Mouse (Mus musculus) right cerebral cortex, postnatal 36 days (tissue): ENCODE data around the gene Prdm16.

Source experiments
- DNase-seq, 2 experiments: peaks; one replicate each; pipeline ENCODE4 v3.0.0; 2022; ENCODE audit warnings: low spot score in 2 of 2, mixed read lengths in 1 of 2

Prdm16 gene

DNA sequence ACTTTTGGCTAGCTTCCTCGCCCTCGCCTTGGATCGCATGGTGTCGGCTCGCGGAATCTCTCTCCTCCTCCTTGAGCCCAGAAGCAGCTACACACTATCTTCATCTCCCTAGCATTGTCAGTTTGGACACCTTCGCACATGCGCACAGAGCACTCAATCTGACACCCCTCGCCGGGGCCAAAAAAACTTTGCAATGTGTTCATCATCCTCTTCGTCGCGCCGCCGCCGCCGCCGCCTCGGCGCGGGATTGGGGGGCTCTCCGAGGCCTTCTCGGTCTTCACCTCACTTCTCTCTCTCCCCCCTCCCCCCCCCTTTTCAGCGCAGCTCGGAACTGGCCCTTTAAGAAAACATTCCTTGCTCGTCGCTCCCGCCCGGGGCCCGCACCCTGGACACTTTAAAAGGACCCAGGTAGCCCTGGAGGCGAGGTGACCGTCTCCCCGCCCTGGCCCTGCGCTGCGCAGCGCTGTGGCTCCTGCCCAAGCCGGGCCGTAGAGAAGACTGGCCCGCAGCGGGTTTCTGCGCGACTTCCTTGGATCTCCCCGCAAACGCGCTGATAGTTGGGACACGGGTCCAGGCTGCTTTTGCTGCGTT, at the start of gene Prdm16:
Gene Prdm16, minus strand, starts transcription at position 153 of the 591 bp plus-strand sequence.
- DNase-seq = no peak

GRCm38 (mm10) chr4:154683068-154683752, 46.5 kb upstream of the Prdm16 start:
- no peak for DNase-seq

- no peak for DNase-seq
Observed at GRCm38 (mm10) chr4:154682311-154682710, 45.6 kb upstream of the Prdm16 start.

DNA sequence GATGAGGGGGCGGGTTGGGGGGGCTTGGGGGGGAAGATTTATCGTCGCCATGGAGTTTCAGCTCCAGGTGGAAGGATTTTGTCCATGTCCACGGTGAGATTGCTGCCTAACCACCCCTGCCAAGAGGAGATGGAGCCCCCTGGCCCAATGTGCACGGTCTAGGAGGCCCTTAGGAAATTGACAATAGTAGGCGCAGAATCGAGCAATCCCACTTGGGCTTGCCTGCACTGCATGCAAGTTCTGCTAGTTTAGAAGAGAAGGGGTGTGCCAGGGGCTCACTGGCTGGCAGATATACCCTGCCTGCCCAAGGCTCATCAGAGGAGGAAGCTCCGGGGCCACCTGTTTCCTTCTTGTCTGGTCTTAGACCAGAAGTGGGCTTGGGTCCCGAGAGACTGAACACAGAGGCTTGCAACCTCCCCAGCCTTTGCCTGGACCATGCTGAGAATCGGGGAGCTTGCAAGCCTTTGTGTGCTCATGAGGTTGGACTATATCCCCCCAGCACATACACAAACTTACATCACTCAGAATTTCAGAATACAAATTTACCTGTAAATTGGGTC, 38.8 kb upstream of the Prdm16 start:
- no peak for DNase-seq

- DNase-seq = no peak
Observed at GRCm38 (mm10) chr4:154674966-154675365, 38.3 kb upstream of the Prdm16 start.

- DNase-seq = no peak
Observed at GRCm38 (mm10) chr4:154674541-154674940, 37.9 kb upstream of the Prdm16 start.

GRCm38 (mm10) chr4:154673986-154674385, 37.3 kb upstream of the Prdm16 start:
- no peak for DNase-seq

GRCm38 (mm10) chr4:154672027-154672426, 35.4 kb upstream of the Prdm16 start:
- DNase-seq = no peak

DNA sequence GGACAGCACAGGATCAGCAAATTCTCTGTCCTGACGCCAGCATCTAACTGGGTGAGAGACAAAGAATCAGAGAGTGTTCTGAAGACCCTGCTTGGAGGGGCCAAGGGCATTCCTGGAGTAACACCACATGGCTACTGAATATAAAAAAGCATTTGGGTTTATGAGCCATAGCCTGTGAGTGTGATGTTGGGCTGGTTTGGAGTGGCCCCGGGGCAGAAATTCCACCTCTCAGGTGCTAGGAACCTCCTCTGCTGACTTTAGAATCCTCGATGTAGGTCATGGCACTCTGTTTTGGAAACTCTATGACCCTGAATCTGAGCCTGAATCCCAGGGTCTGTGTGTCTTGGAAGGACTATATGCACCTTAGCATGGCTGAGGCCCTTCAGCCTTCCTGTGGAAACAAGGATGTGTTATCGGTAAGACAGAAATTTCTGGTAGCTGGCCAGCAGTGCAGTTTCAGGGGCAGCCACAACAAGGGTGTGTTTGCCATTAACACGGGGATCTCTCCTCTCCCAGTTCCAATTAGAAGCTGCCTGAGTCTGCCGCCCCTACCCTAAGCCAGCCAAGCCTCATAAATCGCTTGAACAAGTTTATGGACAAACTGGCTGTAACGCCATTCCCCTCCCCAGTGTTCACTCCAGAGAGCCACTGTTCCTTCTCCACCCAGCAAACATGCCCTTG, 34.7 kb upstream of the Prdm16 start:
- DNase-seq = no peak

GRCm38 (mm10) chr4:154667767-154668166, 31.1 kb upstream of the Prdm16 start, which contains the start of gene Actrt2:
TSS of gene Actrt2 (minus strand) at chr4:154667867.
- DNase-seq = no peak

DNA sequence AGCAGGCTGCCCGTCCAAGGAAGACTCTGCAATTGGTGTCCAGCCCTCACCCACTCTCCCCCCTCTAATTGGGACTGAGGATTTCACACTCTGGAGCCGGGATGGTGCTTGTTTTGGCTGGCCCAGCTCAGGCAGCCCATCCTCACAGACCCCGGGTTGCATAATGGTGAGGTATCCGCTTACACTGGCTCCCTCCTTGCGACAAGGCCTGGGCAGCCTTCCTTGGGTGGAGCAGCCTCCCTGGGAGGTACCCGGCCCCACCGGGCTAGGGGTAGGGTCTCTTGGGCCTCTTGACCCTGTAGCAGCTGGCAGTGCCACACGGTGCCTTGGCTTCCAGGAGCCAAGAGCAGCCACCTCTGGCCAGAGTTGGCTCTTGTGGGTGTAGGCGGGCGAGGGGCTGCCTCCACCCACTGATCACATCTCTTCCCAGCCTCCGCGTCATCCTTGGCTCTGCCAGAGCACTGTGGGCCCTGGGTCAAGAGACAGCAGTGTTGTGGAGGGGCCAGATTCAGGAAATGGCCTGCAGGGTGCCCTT, 26.1 kb upstream of the Prdm16 start:
- no peak for DNase-seq

GRCm38 (mm10) chr4:154661256-154661655, 24.6 kb upstream of the Prdm16 start:
- no peak for DNase-seq

- DNase-seq = no peak
Observed at GRCm38 (mm10) chr4:154660025-154660424, 23.4 kb upstream of the Prdm16 start.

GRCm38 (mm10) chr4:154655134-154655910, 18.6 kb upstream of the Prdm16 start:
- peak in 1 of 2 experiments; percentile 37 for DNase-seq

GRCm38 (mm10) chr4:154652494-154652893, 15.8 kb upstream of the Prdm16 start:
- DNase-seq = no peak

DNA sequence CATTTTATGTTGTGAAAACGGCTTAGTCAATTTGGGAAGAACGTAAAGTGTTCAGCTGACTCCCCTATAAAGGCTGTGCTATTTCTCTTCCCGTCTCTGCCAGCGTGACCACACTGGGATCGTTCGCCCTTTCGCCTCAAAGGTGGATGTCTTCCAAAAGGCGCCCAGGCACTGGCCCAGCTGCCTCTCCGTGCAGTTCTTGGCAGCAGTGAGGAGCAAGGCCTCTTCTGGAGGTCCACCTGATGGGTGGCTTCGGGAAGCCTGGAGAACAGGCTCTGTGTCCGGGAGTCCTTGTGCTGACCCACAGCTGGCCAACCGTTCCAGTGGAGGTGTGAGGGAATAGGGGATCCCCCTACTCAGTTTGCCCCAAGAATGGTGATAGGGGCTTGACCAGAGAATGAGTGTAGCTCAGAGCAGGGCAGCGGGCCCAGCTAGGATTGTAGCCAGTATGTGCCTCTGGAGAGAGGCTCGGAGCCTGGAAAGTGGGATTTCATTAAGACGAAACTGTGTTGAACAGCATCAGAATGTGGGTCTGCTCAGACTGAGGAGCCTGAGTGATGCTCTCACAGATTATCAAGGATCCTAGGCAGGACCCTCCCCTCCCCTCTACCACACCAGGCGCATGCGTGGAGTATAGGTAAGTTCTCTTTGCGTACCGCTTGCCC, 12.5 kb upstream of the Prdm16 start:
- DNase-seq = no peak

- DNase-seq = no peak
Observed at GRCm38 (mm10) chr4:154642496-154642895, 5.8 kb upstream of the Prdm16 start.

GRCm38 (mm10) chr4:154641296-154642110, 4.8 kb upstream of the Prdm16 start:
- no peak for DNase-seq

DNA sequence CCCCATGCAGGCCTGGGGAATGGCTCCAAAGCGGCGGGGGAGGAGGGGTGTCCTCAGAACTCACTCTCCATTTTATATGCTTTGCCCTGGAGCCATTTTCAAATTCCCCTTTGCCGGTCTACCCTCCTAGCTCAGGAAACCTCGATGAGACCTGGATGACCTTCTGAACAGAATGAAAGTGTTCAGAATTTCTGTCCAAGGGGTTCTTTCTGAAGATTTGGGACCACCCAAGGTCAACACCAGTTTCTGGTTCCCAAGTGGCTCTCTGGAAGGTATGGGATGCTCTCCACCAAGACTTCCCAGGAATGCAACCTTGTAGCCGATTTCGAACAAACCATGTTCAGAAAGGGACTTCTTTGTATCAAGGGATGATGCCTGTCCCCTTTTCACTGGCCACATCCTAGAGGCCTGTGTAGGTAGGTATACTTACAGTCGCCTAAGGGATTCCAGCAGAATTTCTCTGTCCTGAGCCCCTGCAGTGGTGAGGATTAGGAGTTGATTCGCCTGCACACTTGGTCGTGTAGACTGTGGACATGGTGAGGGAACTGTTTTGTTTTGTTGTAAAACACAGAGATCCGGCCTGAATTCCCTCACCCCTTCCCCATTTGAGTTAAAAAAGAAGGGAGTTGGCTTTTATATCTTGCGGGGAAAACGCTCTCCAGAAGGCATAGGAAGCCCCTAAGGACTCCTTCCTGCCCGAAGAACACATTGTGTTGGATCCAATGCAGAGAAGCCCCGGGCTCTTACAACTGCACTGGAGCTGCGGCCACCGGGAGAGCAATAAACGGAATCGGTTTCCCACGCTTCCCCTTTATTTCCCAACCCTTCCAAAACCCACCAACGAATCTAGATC, 4.0 kb upstream of the Prdm16 start:
- no peak for DNase-seq
